Mouse (Mus musculus): ENCODE results near the gene Gm4565.
"Not testable (repeated sequence)": the region's sequence is repeated elsewhere in the genome, so short reads cannot be mapped to it uniquely, and the experiment has no call there.

Gene Gm4565

DNA sequence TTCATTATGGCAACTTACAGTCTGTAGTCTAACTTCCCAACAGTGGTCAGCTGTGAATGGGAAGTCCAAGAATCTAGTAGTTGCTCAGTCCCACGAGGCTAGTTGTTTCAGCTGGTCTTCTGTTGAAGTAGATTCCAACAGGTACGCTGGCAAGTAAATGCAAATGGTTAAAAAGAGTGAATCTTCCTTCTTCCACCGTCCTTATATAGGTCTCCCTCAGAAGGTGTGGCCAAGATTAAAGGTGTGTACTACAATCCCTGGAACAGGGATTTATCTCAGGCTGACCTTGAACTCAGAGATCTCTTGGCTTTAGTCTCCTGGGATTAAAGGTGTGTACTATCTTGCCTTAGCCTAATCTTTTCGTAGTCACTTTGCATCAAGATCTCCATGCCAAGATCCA, at the start of gene Gm4565:
TSS of gene Gm4565 (minus strand) at position 101 of the 400 bp plus-strand sequence.
- not testable (repeated sequence) for DNase-seq (ENCODE audit: low read depth, low spot score)

DNA sequence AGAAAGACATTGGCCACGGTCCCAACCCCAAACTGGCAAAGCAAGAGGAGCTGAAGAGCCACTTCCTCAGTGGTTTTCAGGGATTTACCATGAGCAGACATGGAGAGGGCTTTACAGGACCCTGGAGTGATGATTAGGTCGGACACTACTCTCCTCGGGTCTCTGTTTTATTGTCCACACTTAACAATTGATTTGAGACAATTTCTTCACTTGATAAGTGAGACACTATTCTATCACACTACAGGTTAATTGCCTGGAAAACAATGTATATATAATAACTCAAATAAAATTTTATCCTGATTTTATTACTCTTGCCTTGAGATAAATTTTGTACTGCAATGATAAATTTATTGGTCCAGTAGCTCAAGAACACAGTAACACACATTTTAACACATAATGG, 22.7 kb downstream of the Gm4565 start, which contains the start of gene Gm4201:
TSS of gene Gm4201 (minus strand) at position 101 of the 400 bp plus-strand sequence.
- not testable (repeated sequence) for DNase-seq (ENCODE audit: low read depth, low spot score)

DNA sequence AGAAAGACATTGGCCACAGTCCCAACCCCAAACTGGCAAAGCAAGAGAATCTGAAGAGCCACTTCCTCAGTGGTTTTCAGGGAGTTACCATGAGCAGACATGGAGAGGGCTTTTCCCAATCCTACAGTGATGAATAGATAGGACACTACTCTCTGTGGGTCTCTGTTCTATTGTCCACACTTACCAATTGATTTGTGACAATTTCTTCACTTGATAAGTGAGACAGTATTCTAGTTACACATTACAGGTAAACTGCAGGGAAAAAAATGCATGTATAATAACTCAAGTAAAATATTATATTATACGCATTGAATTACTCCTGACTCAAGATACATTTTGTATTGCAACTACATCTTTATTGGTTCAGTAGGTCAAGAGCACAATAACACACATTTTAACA, 53.1 kb downstream of the Gm4565 start, which contains the start of gene Gm8677:
TSS of gene Gm8677 (minus strand) at position 101 of the 400 bp plus-strand sequence.
- not testable (repeated sequence) for DNase-seq (ENCODE audit: low read depth, low spot score)

Measured in embryo, embryonic 11.5 days (tissue).